Mouse (Mus musculus): ENCODE results near the gene Vdr.

GRCm38 (mm10) chr15:97910530-97910929 lies at the start of gene Vdr:
- TF ChIP-seq CTCF (IDR thresholded peaks at IDR 0.05; ENCODE audit: borderline replicate concordance, insufficient read depth, low read depth, low read length) (no peak), POLR2A (IDR thresholded peaks at IDR 0.05; ENCODE audit: borderline replicate concordance, insufficient read depth, low read length) (no peak)

Measured in cerebellum, adult 2 months (tissue).